Mouse (Mus musculus) cerebellum, adult 9-11 months (tissue): ENCODE data around the gene Cabp1.
A peak's percentile ranks its signal among the peaks of the same experiment; 100 is the strongest.

Source experiments
- DNase-seq: peaks from one replicate; pipeline ENCODE4 v3.0.0; 2022

Gene Cabp1

DNA sequence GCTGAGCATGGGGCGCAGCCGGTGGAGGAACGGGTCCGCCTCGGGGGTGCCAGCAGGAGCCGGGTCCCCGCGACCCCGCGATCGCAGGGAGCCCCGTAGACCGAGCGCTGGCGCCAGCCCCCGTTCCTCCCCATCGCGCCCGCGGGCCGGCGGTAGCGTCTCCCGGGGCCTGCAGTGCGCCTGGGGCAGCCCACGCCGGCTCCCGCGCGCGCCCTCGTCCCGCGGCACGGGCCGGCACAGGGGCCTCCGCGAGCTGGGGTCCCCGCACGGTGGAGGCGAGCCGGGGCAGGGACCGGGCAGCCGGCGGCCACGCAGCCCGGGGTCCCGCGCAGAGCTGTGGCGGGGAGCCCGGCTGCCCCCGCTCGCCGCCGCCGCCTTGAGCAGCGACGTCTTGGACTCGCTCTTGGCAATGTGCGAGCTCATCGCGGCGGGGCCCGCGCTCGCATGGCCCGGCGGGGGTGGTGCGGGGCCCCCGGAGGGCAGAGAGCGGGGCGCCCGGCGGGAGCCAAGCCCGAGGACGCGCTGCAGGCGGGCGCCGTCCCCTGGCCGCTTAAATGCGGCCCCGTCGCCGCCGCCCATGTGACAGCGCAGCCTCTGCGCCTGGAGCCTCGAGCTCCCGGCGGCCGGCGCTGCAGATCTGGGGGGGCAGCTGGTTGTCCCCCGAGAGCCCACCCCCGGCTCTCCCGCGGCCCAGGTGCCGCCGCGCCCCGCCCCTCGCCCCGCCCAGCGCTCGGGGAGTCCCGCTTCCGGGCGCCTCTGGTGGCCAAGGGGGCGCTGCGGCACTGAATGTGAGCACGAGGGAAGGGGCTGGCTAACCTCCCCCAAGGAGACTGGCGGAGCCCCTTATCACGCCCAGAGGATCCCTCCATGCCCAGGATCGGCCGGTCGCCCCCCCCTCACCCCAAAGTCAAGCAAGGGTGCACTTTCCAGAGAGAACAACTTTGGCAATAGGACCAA, at the start of gene Cabp1:
Cabp1 (minus strand) TSS at position 713 of the 957 bp plus-strand sequence.
- peak; percentile 80 for DNase-seq

- no peak for DNase-seq
Observed at GRCm38 (mm10) chr5:115240191-115240590, 46.0 kb upstream of the Cabp1 start.

DNA sequence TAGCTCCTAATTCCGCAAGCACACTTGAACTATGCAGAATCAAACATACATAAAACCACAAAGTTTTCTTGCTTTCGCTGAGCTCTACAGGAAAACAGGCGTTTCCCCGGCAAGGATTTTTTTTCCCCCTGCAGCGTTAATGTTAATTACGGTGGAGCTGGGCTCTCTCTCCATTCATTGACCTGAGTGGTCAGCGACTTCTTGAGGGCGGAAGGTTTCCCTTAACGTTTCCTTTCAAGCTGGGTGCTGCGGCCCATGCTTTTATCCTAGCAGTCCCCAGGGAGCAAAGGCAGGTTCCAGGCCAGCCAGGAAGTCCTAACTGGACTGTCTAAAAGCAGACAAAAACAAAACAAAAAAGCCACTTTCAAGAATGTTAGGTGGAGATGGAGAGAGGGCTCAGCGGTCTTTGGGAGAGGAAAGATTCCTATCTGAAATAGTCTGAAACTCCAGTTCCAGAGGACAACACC, 44.6 kb upstream of the Cabp1 start:
- DNase-seq: no peak

DNA sequence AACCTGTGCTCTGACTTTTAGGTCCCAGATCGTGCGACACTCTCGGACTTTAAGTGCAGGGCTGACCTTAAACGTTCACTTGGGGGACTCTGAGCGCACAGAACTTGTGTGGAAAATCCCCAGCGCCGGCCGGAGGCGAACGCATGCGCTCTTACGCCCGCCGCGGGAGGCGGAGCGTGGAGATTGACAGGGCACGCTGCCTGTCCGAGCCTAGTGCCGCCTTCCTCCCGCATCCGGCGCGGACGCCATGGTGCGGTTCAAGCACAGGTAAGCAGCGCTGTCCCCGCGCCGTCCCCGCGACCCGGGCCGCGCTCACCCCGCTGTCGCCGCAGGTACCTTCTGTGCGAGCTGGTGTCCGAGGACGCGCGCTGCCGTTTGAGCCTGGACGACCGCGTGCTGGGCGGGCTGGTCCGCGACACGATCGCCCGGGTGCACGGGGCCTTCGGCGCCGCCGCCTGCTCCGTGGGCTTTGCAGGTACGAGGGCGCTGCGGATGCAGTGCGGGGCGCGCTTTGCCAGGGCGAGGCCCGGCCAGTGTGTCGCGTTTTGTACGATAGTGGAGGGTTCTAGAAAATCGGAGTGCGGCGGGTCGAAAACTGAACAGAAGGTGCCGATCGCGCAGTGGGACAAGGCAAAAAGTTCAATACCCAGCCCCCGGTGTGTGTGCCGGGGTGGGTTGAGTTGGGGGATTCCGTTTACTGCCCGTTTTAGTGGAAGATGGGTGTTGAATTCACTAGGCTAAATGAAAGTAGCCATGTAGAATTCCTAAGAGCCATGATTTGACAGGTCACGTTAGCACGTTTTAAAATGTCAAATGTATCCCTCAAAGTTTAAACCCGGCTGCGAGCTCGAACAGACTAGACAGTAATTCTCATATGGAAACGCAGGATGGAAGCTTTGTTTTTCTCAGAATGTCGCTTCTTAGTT, 43.9 kb upstream of the Cabp1 start:
- DNase-seq: peak; percentile 93

- peak; percentile 89 for DNase-seq
Observed at GRCm38 (mm10) chr5:115235786-115236263, 41.6 kb upstream of the Cabp1 start, which contains the start of gene Pop5. TSS of gene Pop5 (plus strand) at chr5:115235836.

- peak; percentile 82 for DNase-seq
Observed at GRCm38 (mm10) chr5:115235323-115235771, 41.2 kb upstream of the Cabp1 start.

DNA sequence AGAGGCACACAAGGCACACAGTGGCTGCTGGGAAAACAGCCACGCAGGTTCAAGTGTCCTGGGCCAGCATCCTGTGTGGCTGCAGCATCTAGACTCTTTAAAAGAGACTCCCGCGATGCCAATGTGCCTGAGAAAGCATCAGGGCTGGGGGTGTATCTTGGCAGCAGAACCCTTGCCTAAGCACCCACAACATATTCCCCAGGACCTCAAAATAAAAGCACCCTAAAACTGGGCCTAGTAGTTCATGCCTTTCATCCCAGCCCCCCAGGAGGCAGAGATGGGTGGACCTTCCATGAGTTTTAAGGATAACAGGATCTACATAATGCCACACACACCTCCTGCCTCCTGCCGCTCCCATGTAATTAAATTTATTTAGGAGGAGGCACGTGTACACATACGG, 40.3 kb upstream of the Cabp1 start:
- DNase-seq: peak; percentile 52

DNA sequence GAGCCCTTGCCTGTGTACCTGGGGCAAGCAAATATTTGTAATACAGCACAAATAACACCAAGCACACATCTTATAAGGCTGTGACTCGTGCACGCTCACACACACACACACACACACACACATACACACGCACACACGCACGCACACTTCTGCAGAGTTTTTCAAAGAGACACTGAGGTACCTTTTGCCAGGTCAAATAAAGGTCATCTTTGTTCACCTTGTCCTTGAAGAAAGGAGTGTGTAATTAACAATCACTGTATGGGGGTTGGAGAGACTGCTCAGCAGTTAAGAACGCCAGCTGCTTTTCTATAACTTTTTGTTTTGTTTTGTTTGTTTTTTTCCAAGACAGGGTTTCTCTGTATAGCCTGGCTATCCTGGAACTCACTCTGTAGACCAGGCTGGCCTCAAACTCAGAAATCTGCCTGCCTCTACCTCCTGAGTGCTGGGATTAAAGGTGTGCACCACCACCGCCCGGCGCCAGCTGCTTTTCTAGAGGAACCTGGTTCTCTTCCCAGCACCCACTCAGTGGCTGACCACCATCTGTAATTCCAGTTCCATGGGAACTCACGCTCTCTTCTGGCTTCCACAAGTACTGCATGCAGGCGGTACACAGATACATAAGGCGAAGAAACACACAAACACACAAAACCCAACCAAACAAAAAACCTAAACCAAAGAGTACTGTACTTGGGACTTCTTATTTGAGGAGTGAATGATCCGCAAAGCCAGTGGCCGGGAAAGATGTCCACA, 39.0 kb upstream of the Cabp1 start:
- no peak for DNase-seq

GRCm38 (mm10) chr5:115232516-115232915, 38.3 kb upstream of the Cabp1 start:
- no peak for DNase-seq

DNA sequence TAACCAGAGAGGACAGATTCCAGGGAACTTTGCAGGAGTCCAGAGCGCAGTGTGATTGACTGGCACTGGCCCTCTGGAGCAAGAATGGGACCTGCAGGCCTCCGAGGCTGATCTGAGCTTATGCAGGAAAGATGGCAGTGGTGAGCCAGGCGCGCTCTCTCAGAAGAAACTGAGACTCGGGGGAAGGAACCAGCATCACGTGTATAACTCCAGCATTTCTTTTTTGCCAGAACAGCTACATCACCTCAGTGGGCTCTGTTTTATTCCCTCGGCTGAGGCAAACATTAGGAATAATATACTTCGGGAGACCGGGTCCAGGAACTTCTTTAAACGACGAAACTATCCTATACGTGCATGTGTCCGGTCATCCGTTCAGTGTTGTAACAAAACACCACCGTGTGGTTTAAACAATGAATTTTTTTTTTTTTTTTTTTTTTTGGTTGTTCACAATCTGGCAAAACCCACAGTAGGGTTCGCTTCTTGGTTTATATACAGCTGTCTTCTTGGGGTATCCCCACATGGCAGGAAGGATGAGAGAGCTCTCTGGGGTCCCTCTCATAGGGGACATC, 37.5 kb upstream of the Cabp1 start:
- no peak for DNase-seq

DNA sequence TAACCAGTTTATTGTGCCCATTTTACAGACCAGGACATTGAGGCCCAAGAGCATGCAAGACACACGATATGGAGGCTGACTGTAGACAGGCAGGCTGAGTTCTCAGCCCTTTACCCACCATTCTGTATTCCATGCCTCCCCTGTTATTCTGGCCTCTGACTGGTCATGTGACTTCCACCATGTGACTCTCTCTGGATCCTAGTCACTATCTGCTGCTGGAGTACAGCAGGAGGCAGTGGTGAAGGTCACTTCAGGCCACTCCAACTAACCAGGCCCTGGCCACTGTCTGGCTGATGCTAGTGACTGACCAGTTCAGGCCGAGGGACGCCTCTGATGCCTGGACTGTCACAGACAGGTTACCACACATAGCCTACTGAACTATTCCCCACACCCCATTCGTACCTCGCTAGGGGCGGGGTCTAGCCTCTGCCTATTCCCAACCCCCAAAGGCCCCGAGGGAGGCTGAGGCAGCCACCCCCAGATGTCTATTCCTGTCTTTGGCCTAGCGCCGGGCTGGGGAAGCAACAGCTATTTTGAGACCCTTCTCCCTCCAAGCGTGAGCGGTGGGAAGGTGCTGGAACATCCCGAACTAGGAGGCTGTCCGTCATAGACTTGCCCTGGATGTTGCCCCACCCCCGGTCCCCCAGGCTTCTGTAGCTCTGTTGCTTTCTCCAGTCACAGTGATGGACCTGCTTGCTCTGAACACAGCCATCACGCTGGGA, 36.8 kb upstream of the Cabp1 start:
- no peak for DNase-seq

GRCm38 (mm10) chr5:115222485-115222884, 28.3 kb upstream of the Cabp1 start:
- no peak for DNase-seq

DNA sequence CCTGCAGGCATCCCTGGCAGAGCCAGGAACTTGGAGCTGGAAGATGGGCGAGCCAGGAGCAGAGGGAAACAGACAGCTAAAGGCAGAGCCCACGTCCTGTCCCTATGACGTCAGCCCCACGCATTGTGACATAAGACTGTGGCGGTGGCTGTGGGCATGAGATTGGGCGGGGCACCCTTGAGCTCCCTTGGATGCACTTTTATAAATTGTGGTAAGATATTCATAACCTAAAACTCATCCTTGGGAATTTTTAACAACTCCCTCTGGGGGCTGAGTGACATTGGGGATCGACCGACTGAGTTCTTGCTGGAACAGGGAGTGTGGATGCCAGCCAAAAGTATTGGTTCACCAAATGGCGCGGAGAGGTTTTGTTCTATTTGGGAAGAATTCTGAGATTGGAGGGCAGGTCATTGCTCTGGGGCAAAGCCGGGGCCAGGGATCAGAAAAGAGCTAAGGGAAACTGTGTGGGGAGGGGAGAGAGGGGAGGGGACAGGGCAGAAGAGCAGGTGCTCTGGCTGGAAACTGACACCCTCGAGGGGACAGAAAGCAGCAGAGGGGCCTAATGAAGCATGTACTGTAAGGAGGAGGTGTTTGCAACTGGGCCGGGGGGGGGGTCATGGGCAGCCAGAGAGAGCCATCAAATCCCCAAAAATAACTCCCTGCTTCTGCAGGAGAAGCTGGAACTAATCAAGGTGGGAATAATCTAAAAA, 26.9 kb upstream of the Cabp1 start:
- peak; percentile 75 for DNase-seq

DNA sequence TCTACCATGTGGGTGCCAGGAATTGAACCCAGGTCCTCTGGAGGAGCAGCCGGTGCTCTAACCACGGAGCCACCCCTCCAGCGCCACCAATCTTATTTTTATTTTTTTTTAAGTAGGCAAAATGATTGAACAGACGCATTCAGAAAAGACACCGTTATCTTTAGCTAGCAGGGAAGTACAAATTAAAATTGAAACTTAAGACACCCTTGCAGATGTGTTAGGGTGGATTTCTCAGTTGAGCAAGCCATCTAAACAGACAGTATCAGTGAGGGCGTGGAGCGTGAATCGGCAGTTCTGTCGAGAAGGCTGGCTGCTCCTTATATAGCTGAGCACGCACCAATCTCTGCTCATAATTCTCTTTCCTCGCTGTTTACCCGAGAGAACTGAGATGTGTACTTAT, 23.8 kb upstream of the Cabp1 start:
- DNase-seq: no peak

GRCm38 (mm10) chr5:115215273-115216185, 21.3 kb upstream of the Cabp1 start:
- peak; percentile 59 for DNase-seq

DNA sequence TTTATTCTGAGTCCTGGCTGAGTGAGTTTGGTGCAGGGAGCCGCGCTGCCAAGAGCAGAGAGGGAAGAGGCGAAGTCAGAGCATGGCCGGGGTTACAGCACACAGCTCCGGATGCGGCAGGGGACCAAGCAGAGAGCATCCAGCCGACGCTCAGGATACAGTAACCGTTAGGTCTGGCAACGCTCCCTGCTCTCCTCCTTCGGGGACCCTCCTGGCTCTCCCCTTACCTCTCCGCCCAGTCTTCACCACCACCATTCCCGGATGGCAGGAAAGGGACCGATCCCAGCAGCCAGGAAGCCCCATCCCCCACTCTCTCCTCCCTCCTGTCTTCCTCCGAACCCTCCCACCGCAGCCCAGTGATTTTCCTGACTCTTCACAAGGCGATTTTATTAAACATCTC, 20.7 kb upstream of the Cabp1 start:
- DNase-seq: peak; percentile 82

DNA sequence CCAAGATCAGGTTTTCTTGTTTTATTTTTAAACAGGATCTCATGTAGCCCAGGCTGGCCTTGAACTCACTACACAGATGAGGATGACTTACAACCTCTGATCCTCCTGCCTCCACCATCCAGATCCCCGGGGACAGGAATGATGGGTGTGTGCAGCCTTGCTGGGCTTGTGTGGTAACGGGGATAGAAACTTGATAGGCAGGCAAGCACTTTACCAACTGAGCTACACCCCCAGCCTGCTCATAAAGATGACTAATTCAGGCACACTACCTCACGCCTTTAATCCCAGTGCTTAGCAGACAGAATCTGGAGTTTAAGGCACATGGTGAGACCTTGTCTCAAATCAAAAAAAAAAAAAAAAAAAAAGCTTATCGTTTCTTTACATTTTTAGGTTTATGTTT, 18.7 kb upstream of the Cabp1 start:
- no peak for DNase-seq

GRCm38 (mm10) chr5:115212451-115212850, 18.3 kb upstream of the Cabp1 start:
- no peak for DNase-seq

GRCm38 (mm10) chr5:115210380-115210779, 16.2 kb upstream of the Cabp1 start:
- no peak for DNase-seq
